Mouse (Mus musculus) heart, postnatal 4 days (tissue): ENCODE data around the gene Myo1d. TPM values are rescaled to one million over a fixed set of nuclear protein-coding genes. Genes with fewer than 3 reads are reported as not detected.
A peak's percentile ranks its signal among the peaks of the same experiment; 100 is the strongest.

Experiments
- DNase-seq: peaks from one replicate; pipeline ENCODE4 v3.0.0; 2021
- total RNA-seq, 2 experiments: library from RNA; stranded (reverse); gene quantifications; 2 replicates each; pipeline ENCODE4 v1.2.3; 2021

Gene Myo1d
- 10 to 100 TPM; 17.4 to 18.5 TPM for total RNA-seq

DNA sequence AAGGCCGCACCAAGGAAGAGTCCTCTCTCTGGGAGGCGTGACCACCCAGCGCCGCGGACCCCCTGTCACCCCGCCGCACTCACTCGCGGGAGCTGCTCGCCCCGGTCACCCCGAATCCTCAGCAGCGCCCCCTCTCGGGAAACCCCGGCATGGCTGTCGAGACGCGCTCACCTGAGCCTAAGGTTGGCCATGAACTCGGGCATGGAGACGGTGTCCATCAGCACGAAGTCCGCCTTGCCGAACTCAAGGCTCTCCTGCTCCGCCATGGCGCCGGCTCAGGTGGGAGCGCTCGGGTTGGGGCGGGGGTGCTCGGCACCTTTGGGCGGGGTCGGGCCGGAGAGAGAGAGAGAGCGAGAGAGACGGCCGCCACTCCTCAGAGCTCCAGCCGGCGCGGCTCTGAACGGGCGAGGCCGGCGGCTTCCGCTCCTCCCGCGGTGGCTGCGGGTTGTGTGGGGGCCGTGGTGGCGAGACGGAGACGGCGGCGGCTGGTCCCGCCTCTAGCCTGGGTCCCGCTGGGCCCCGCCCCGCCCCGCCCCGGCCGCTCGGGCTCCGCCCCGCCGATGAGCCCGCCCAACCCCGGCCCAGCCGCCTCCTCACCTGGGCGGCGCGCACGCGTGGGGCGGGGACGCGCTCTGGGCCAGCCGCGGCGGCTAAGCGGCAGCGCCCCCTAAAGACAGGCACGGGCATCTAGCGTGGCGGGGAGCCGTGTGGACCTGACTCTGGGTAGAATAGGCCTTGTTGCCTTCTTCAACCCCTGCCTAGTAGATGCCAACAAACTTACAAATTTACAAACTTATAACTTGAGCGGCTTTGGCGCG, at the start of gene Myo1d:
Gene Myo1d (minus strand): TSS at position 499 of the 818 bp plus-strand sequence.
- peak; percentile 93 for DNase-seq

DNA sequence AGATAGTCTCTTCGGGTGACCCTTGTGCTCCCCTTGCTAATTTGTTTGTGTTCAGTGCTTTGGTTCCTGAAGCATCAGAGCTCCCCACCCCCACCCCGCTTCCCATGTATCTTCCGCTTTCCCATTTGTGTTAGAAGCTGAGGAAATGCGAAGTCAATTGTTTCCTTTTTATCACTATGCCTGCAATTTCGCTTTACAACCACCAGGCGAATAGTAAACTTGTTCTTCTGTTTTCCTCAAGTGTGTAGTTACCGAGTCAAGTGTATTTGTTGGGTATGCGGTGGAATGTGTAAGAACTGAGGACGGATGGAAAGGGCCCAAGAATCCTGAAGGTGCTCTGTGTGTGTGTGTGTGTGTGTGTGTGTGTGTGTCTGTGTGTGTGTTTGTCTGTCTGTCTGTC, 42.0 kb upstream of the Myo1d start:
- DNase-seq = no peak

- peak; percentile 51 for DNase-seq
These were observed 41.5 kb upstream of the Myo1d start for GRCm38 (mm10) chr11:80821296-80821695.

- DNase-seq = no peak
These were observed 40.3 kb upstream of the Myo1d start for GRCm38 (mm10) chr11:80820085-80820484.

DNA sequence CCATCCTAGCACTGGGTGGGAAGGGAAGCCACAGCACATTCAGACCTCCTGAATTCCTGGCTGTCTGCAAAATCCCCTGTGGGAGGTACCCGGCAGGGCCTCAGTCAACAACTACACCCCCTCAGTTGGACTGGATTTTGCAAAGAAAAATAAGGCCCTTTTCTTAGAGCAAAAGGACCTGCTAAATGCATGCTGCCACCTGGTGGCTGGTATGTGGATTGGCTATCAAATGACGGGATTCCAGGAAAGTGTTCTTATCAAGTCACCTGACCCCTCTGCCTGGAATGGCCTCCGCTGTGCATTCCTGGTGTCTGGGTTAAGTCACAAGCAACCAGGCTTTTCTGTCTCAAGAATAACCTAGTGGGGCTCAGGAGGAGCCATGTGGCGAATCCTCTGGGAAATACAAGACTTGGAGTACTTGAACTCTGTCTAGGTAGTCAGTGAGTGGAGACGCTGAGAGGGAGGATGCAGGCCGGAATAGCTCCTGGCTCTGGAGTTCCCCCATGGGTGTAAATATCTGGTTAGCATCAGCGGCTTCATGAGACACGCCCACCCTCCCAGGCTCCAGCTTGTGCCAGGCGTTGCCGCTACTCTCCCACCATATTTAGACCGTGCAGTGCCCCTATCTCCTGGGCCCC, 38.4 kb upstream of the Myo1d start:
- peak; percentile 88 for DNase-seq

DNA sequence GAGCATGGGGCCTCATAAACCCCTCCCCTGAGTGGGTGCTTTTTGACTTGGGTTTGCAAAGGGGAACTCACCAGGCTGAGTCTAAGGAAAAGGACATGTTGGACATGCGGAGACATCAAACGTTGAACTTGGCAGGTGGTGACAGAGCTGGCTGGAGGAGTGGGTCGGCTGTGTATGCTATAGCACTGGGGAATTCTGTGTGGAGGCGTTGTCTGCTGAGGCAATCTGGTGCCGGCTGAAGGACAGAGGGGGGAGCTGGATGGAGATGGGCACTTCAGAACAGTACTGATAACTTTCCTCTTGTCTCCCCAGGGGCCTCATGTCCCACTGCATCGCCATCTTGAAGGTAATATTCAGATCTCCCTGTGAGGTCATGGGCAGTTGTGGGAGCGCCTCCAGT, 35.5 kb upstream of the Myo1d start:
- DNase-seq = no peak

DNA sequence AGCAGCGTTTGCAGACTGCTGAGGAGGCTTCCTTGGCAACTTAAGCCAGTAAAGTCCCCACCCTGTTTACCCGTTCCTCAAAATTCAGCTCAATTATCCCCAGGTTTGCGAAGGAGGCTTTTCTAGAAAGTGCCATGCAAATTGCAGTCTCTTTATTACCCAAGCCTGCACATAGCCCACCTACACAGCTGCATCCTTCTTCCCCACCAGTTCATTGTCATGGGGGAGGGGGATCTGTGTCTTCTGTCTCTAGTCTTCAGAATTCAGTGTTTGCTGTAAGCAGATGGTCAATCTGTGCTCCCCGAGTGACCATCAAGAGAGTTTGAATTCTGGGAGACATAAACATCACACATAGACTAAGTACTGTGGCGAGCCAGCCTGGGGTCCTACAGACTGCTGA, 31.3 kb upstream of the Myo1d start:
- no peak for DNase-seq

DNA sequence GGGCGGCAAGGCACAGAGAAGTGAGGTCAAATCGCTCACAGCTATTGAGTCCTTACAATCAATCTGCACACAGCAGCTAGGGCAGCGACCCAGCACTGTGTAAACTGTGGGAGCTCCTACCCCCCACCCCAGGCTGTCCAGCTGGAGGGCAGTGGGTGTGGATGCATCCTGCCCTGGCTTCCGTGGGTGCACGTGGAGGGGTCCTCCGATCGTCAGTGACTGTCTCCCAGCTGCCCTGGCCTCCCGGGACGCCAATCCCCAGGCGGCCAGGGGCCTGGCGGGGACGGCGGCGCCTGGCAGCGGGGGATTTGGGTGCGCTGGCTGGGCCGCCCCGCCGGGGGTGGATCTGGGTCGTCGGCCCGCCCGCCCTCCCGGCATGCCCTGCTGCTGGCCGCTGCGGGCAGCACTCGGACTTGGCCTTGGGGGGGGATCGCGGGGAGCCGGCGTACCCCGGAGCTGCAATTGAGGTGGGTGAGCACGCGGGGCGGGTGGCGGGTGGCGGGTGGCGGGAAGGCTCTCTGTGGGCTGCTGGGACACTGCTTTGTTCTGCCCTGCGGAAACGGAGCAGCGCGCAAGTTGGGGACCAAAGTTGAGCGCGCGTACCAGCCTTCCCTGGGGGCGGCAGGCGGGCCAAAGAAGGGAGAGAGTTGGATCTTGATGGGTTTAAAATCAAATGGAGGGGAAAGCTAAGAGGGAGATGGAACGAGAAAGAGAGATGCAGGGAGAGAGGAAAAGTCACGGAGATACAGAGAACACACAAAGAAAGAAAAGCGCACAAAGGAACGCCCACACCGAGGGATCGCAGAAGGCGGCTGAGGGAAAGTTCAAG, 30.4 kb upstream of the Myo1d start, which contains the start of gene Tmem98:
Gene Tmem98 (plus strand): TSS at position 183 of the 829 bp plus-strand sequence.
- peak; percentile 63 for DNase-seq

- DNase-seq = no peak
These were observed 29.8 kb upstream of the Myo1d start for GRCm38 (mm10) chr11:80809666-80809992.

DNA sequence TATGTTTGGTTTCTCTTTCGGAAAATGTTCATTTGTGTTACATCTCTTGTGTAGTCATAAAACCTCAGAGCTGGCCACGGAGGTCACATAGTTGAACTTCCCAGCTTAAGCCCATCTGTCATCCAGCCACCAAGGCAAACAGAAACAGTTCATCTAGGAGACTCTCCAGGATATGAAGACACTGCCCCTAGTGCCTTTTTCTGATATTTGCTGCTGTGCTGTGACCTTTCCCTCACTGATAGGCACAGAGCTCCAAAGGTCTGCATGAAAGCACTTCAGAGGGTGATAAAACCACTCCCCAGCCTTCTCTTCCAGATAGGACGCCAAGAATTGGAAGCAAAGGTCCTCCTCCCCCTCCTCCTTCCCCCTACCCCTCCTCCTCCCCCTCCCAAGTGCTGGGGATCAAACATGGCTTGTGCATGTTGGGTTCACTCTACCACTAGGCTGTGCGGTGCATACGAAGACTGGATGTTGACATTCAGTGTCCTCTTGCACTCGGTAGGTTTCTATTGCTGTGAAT, 28.8 kb upstream of the Myo1d start:
- no peak for DNase-seq

DNA sequence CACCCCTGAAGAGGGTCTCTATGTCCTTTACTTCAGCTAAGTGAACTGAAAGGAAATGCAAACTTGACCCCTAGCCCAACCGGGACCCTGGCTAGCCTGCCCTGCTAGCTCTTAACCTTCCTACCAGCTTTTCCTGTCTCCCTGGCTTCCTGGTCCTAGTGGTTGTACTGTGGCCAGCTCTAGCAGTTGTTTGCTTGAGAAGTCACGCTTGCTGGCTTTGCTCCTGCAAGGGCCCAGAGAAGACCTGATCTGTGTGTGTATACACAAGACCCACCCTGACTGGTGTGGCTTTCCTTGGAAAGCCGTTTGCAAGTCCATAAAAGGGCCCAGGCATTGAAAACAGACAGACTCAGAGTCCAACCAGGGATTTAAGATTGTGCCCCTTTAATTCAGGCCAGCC, 22.9 kb upstream of the Myo1d start:
- peak; percentile 25 for DNase-seq

DNA sequence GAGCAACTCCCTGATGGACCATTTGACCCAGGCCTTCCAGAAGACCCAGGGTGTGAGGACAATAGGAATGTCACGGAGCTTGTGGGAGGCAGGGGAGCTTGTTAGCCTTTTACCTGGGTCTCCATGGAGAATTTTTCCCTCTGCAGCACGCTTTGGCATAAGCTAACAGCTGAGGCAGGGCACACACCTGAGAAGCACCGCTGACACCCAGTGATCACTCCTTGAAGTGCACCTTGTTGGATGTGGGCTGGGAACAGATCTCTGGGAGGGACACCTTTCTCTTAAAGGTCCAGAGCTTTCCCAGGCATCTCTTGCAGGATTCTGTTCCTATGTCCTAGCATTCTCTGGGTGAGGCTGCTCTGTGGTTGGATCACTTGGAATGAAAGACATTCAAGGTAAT, 20.2 kb upstream of the Myo1d start:
- no peak for DNase-seq

DNA sequence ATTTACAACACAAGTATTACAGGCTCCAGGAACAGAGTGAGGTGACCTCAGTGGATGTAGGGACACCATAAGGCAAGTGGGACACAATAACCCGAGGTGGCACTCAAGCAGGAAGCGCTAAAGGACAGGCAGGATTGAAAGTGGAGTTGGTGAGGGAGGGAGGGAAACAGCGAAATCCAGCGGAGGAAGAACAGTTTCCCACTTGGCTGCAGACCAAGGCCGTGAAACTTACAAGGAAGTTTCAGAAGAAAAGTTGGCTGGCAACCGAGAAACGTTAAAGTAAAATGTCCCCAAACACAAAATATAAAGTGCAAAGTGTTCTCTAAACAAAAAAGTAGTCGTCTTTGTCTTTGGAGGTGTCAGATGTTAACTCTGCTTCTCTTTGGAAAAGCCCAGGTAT, 15.6 kb upstream of the Myo1d start:
- DNase-seq = peak; percentile 35

DNA sequence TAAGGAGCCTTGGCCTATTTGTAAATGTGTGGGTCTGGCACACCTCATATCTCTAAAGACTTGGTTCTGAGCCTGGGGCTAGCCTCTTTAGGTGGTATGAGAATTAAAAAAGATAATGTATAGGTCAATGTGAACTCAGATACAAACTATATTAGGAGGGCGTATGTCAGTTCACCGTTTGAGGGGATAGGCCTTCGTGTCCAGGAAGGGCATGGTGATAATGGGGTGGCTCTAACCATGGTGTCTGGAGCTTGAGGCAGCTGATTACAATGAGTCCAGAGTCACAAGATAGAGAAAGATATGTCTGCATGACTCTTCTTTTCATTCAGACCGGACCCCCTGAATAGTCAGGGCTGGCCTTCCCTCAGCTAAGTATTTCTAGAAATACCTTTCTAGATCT, 14.5 kb upstream of the Myo1d start:
- DNase-seq = no peak

DNA sequence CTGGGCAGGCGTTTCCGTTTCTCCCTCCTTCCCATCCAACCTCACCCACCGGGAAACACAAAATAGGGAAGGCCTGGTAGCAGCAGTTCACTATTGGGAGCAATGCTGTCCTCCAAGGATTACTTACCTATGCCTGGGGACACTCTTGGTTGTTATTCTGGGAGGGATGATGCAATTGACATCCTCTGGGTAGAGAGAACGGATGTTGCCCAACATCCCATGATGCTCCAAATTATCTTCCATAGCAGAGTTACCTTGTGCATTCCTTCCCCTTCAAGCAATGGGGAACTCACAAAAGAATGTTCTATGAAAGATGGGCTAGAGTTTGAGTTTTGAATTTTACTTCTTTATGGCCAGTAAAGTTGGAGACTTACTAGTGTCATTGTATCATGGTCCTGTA, 13.6 kb upstream of the Myo1d start:
- no peak for DNase-seq

DNA sequence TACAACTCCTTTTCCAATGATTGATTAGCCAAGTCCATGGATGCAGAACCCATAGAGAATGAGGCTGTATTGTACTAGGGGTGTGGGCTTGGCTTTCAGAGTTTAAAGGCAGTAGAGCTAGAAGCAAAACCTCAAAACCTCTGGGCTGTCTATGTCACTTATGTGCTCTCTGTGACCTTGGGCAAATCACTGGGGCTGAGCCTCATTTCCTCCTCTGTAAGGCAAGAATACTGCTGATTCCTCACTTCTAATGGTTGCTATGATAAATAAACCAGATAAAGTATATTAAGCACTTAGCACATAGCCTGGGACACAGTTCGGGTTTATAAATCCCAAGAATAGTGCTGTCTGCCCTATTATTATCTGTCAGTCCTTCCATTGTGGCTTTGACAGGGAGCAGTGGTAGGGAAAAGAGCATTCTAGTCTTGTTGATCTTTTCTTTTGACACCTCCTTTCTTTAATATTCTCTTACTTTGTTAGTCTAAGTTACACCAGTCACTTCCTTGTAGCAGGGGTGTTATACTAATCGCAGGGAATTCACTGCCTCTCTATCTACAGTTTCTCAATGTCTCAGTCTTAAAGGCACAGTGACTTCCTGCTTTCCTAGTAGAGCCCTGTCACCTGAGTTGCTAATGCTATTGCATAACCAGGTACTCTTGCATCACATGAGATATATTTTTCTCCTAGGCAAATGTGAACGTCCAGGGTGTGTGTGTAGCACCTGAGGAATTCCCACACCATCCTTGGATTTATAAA, 12.0 kb upstream of the Myo1d start:
- no peak for DNase-seq

- no peak for DNase-seq
These were observed 10.6 kb upstream of the Myo1d start for GRCm38 (mm10) chr11:80790413-80790812.

- DNase-seq = no peak
These were observed 9.9 kb upstream of the Myo1d start for GRCm38 (mm10) chr11:80789647-80790240.

DNA sequence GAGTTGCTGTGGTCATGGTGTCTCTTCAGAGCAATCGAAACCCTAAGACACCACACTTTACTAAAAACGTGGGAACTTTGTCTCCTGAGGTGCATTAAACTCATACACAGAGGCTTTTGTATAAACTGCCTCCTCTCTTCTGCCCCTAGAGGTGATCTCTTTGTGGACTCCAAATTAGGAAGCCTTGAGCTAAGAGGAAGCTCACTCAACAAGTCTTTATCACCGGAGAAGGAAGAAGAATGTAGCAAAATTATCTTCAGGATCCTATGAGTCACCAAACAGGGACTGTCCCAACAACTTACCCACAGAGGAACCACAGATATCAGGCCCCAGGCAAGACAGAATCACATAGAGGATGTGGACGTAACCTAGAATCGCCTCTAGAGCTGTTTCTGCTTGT, 5.8 kb upstream of the Myo1d start:
- DNase-seq = no peak

DNA sequence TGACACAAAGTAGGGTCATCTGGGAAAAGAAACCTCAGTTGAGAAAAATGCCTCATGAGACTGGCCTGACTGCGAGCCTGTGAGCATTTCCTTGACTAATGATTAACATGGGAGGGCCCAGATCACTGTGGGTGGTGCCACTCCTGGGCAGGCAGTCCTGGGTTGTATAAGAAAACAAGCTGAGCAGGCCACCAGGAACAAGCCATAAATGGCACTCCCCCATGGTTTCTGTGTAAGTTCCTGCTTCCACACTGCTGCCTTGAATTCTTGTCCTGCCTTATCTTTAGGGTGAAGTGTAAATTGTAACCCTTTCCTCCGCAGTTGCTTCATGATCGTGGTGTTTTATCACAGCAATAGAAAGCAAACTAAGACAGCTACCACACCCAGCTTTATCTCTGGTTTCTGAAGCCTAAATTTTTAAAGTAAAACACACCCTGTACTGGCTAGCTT, 4.5 kb upstream of the Myo1d start:
- no peak for DNase-seq

- DNase-seq = no peak
These were observed 3.6 kb upstream of the Myo1d start for GRCm38 (mm10) chr11:80783460-80783859.

DNA sequence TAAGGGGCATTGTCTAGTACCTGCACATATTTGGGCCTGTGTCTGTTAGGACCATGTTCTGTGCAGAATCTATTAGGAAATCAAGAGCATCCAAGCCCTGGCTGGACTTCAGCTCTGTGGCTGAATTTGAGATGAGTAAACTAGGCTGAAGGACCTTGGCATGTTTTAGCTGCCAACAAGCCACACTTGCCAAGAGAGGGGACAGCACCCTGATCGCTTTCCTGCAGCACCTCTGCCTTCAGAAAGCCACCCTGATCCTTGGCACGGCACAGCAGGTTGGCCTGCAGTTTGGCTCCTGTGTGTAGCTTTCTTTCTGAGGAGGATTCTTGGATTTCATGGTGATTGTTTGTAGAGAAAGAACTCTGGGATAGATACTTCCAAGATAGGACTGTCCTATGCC, 1.7 kb upstream of the Myo1d start:
- no peak for DNase-seq
